Mouse (Mus musculus): ENCODE data around the gene Adamtsl3.

GRCm38 (mm10) chr7:82397632-82398031 lies 62.1 kb downstream of the Adamtsl3 start:
- TF ChIP-seq CTCF (conservative IDR thresholded peaks at IDR 0.05; ENCODE audit: low read length) (no peak), NANOG (IDR thresholded peaks at IDR 0.05; ENCODE audit: borderline replicate concordance, low read length) (no peak), POU5F1 (IDR thresholded peaks at IDR 0.05; ENCODE audit: borderline replicate concordance, low read length) (no peak)
